Mouse (Mus musculus): ENCODE results near the gene Med12l.

DNA sequence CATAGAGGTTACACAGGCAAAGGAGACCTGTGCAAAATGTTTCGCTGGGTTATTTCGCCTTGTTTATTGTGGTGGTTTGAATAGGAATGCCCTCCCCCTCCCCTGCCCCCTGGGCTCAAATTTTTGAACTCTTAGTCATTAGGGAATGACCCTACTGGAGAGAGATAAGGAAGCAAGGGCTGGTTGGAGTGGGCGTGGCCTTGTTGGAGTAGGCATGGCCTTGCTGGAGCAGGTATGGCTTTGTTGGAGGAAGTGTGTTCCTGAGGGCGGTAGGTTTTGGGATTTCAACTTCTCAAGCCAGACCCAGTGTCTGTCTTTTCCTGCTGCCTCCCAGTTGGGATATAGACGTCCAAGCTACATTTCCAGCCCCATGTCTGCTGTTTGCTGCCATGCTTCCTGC is 1.9 kb upstream of the Med12l start:
- no peak for TF ChIP-seq POLR2A (IDR thresholded peaks at IDR 0.05; ENCODE audit: extremely low read depth, insufficient read depth, low read length)
- TF ChIP-seq CTCF (IDR thresholded peaks at IDR 0.05; ENCODE audit: low read depth, low read length), result no peak

All from liver, adult 2 months (tissue).